Mouse (Mus musculus) c-Kit-positive CD71-positive TER-119-positive erythroid progenitor cells, embryonic 14.5 days (primary cell): ENCODE measurements around the gene Dagla.

Experiments
- DNase-seq: peaks from one replicate; pipeline ENCODE4 v3.0.0-alpha.2; 2013; ENCODE audit warnings: low spot score

Gene Dagla

GRCm38 (mm10) chr19:10198286-10198685 is 106.4 kb downstream of the Dagla start:
- no peak for DNase-seq

- no peak for DNase-seq
These were observed 107.5 kb downstream of the Dagla start for GRCm38 (mm10) chr19:10197130-10197529.
